Mouse (Mus musculus) small intestine, adult 2 months (tissue): ENCODE results near the gene Kcnj10. TPM values are rescaled to one million over a fixed set of nuclear protein-coding genes. Genes with fewer than 3 reads are reported as not detected.

Experiments used
- H3K27ac ChIP-seq: fragments of 200-500 bp; 2 replicates; pipeline ENCODE4 v1.5.1; 2012; ENCODE audit warnings: low read depth, low read length, control low read depth, inconsistent platforms; ENCODE audit not compliant: insufficient read depth
- H3K27me3 ChIP-seq: fragments of 200-500 bp; 2 replicates; pipeline ENCODE4 v1.6.1; 2012; ENCODE audit warnings: mild to moderate bottlenecking, moderate library complexity, low read length, inconsistent platforms; ENCODE audit not compliant: control insufficient read depth, insufficient read depth
- H3K36me3 ChIP-seq: fragments of 200-500 bp; 2 replicates; pipeline ENCODE4 v1.6.1; 2012; ENCODE audit warnings: mild to moderate bottlenecking, low read length, control low read depth, inconsistent platforms; ENCODE audit not compliant: control insufficient read depth, insufficient read depth
- H3K4me1 ChIP-seq: fragments of 200-500 bp; 2 replicates; pipeline ENCODE4 v1.6.1; 2012; ENCODE audit warnings: low read length, inconsistent platforms, mixed read lengths; ENCODE audit not compliant: control insufficient read depth, insufficient read depth, insufficient read length
- H3K4me3 ChIP-seq: fragments of 200-500 bp; 2 replicates; pipeline ENCODE4 v1.5.1; 2012; ENCODE audit warnings: low read depth, mild to moderate bottlenecking, control low read depth, inconsistent platforms, low read length, moderate library complexity
- CTCF ChIP-seq: fragments of 200-500 bp; IDR thresholded peaks from 2 replicates; pipeline ENCODE4 v1.5.1; 2012; ENCODE audit warnings: low read depth, mild to moderate bottlenecking, control low read depth, inconsistent platforms, low read length, moderate library complexity, mixed read lengths; ENCODE audit not compliant: insufficient replicate concordance, insufficient read length; ENCODE audit errors: extremely low read depth
- POLR2A ChIP-seq: fragments of 200-500 bp; IDR thresholded peaks from 2 replicates; pipeline ENCODE4 v1.6.1; 2012; ENCODE audit warnings: low read depth, mild to moderate bottlenecking, control low read depth, inconsistent platforms, low read length, moderate library complexity
- WGBS: fragments of 180-500 bp; shearing (Covaris S2); methylation state at CpG from one replicate; pipeline ENCODE4 v1.1.7; 2018; 5-methylcytosine and 5-hydroxymethylcytosine counted together
- polyA plus RNA-seq: library from polyadenylated mRNA; depleted of rRNA; stranded (reverse); fragments of >200 nt; gene quantifications from 2 replicates; pipeline ENCODE4 v1.2.3, GENCODE M21; 2012

Kcnj10 gene
- polyA plus RNA-seq, 1 experiment: 0.65 TPM

DNA sequence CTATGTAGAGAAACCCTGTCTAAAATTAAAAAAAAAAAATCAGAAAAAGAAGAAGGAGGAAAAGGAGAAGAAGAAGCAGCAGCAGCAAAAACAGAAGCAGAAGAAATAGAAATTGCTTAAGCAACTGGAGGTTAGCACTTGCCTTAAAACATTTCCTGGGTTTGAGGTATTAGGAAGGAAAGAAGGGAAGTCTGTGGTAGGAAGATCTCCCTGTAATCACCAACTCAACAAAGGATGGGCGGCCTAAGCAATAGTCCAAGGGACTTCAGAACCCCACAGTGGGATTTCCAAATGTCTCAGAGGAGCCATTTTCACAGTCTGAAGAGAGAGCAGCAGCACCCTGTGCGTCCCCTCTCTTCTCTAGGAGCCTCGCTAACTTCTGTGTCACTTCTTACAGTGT, 11.4 kb downstream of the Kcnj10 start:
- no peak for TF ChIP-seq POLR2A
- TF ChIP-seq CTCF: no peak
- peaks cover 8% of the 10 kb centered on the region; the same call in 1 of the 2 replicates for H3K27me3 ChIP-seq
- no peaks in the 10 kb centered on the region for H3K36me3 ChIP-seq
- no peaks in the 10 kb centered on the region for H3K4me1 ChIP-seq
- H3K27ac ChIP-seq: no peak overlapping the region
- WGBS: 80% methylated on average over 3 of the region's 3 CpGs
- H3K4me3 ChIP-seq: no peak overlapping the region

DNA sequence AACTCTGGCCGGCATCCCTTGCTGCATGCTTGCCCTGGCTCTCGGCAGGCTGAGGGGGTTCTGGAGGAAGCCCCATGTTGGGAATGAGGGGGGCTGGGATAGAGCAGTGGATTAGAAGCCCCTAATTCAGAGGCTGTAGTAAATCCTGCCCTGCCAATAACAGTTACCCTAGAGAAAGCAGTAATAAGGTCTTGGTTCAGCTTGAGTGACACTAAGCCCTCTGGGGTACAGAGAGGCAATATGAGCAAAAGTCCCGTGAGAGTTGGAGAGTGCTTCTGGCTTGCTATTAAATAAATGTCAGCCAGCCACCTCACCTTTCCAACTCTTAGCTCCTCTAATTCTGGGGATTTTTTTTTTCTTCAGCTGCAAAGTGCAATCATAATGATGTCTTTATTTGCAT, 14.3 kb downstream of the Kcnj10 start:
- no peaks in the 10 kb centered on the region for H3K4me1 ChIP-seq
- 48% methylated on average over 3 of the region's 3 CpGs for WGBS

DNA sequence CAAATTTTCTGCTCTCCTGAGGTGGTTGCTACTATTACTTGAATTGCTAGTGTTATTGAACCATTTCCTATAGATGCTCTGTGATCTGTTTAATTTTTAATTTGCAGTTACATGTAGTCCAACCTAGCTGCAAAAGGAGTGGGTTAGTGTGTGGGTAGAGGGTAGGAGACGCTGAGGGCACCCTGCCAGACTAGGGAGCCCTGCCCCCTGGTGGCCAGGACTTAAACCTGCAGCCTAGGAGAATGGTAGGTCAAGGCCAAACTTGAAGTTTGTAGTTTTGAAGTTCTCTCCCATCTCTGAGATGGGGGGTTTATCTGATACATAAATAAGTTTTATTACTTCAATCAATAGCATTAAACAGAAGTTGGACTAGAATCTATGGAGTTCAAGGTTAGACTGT, 16.5 kb downstream of the Kcnj10 start:
- Histone ChIP-seq H3K36me3 (no peaks in the 10 kb centered on the region), H3K4me1 (no peaks in the 10 kb centered on the region), H3K27ac (no peak overlapping the region), H3K27me3 (peaks cover 13% of the 10 kb centered on the region), H3K4me3 (no peak overlapping the region)
- TF ChIP-seq POLR2A: no peak
- peak; percentile 80 for TF ChIP-seq CTCF
- WGBS: 3% methylated on average over 1 of the region's 1 CpGs

More for the DNA sequence above, 14.3 kb downstream of the Kcnj10 start:
- TF ChIP-seq CTCF: no peak
- no peak for TF ChIP-seq POLR2A
- H3K4me3 ChIP-seq: no peak overlapping the region
- H3K27me3 ChIP-seq: peaks cover 15% of the 10 kb centered on the region
- no peaks in the 10 kb centered on the region for H3K36me3 ChIP-seq
- H3K27ac ChIP-seq: no peak overlapping the region

DNA sequence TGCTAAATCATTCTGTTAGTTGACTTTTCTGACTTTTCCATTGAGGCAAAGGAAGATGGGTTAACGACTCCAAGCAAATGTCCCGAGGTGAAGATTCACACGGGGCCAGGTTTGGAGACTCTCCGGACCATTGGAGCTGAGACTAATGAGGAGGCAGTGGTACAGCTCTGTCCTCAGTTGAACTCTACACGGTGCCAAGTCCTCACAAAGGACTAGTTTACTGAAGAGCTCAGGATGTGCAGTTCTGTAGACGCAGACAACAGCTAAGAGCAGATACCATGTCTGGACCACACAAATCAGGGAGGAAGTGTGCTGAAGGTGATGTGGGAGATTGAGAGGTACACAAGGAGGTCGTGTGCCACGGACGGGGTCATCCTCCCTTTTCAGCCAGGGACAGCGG, 17.3 kb downstream of the Kcnj10 start:
- H3K36me3 ChIP-seq: no peaks in the 10 kb centered on the region
- no peak overlapping the region for H3K27ac ChIP-seq
- no peak for TF ChIP-seq CTCF
- 71% methylated on average over 10 of the region's 10 CpGs for WGBS
- H3K4me3 ChIP-seq: no peak overlapping the region
- peaks cover 17% of the 10 kb centered on the region for H3K27me3 ChIP-seq
- H3K4me1 ChIP-seq: no peaks in the 10 kb centered on the region

DNA sequence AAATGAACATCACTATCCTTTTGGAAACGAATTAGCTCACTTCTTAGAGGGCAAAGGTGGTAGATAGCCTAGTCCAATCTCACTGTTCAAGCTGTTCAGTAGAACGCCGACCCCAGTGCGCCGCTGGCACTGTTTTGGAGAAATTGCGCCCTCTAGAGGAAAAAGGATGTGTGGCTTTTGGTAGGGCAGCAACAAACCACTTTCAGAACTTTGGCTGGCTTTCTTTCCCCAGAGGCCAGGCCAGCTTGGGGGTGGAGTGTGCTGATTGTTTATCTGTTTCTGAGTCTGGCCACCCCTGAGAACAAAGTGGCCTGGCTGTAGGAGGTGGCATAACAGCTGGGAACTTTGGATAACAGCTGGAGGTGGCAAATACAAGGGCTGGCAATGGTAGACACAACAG, 23.7 kb downstream of the Kcnj10 start:
- TF ChIP-seq CTCF (peak; percentile 61; the same call in 1 of the 2 replicates), POLR2A (no peak)

DNA sequence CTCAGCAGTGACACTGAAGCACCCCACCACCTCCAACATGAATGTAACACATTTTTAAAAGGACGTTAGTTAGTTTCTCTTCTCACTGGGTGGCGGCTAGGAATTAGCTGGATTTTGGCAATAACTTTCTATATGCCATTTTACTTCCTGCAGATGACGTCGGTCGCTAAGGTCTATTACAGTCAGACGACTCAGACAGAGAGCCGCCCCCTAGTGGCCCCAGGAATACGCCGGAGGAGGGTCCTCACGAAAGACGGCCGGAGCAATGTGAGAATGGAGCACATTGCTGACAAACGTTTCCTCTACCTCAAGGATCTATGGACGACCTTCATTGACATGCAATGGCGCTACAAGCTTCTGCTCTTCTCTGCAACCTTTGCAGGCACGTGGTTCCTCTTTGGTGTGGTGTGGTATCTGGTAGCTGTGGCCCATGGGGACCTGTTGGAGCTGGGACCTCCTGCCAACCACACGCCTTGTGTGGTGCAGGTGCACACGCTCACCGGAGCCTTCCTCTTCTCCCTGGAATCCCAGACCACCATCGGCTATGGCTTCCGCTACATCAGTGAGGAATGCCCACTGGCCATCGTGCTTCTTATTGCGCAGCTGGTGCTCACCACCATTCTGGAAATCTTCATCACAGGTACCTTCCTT, 27.9 kb downstream of the Kcnj10 start:
- H3K36me3 ChIP-seq: no peaks in the 10 kb centered on the region

More for the DNA sequence above, 23.7 kb downstream of the Kcnj10 start:
- no peak overlapping the region for H3K4me3 ChIP-seq
- H3K36me3 ChIP-seq: no peaks in the 10 kb centered on the region
- 10% methylated on average over 6 of the region's 6 CpGs for WGBS
- peaks cover 2% of the 10 kb centered on the region; the same call in 1 of the 2 replicates for H3K4me1 ChIP-seq
- no peak overlapping the region for H3K27ac ChIP-seq
- peaks cover 13% of the 10 kb centered on the region for H3K27me3 ChIP-seq

DNA sequence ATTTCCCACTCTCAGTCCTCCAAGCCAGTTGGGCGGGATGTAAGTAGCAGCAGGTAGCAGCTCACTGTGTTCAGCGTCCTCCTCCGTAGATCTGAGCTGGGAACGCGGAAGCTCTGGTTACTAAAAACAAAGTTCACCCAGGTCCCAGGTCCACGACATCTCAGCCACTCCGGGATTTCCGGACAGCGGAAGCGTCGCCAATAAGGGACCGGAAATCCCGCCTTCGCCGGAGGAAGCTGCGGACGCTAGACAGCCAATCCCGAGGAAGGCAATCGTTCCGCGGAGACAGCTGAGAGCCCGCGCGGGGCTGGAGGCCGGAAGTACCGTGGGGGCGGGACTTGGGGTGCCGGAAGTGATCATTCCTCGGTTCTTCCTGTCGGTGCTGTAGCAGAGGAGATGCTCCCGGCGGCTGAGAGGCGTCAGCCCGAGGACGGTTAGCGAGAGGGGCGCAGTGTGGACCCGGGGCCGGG, 35.2 kb downstream of the Kcnj10 start, which contains the start of gene Pigm:
Gene Pigm, plus strand, starts transcription at position 349 of the 470 bp plus-strand sequence.
- H3K4me3 ChIP-seq: peak within 1 kb of the TSS; percentile 91
- H3K36me3 ChIP-seq: peaks cover 3% of the 10 kb centered on the region
- TF ChIP-seq POLR2A: peak; percentile 85
- TF ChIP-seq CTCF: no peak
- WGBS: under 1% methylated on average over 39 of the region's 39 CpGs
- H3K27ac ChIP-seq: peak within 1 kb of the TSS; percentile 65
- peaks cover 8% of the 10 kb centered on the region; the same call in 1 of the 2 replicates for H3K4me1 ChIP-seq
- H3K27me3 ChIP-seq: no peaks in the 10 kb centered on the region

More for the DNA sequence above, 27.9 kb downstream of the Kcnj10 start:
- 29% methylated on average over 23 of the region's 23 CpGs for WGBS
- H3K4me3 ChIP-seq: no peak overlapping the region
- H3K27ac ChIP-seq: no peak overlapping the region
- peaks cover 10% of the 10 kb centered on the region; the same call in 1 of the 2 replicates for H3K27me3 ChIP-seq
- peaks cover 2% of the 10 kb centered on the region; the same call in 1 of the 2 replicates for H3K4me1 ChIP-seq
- TF ChIP-seq CTCF (peak; percentile 69; the same call in 1 of the 2 replicates), POLR2A (no peak)
